Mouse (Mus musculus): ENCODE data around the gene Acsm1. TPM values are rescaled to one million over a fixed set of nuclear protein-coding genes. Genes with fewer than 3 reads are reported as not detected.
"Not testable (repeated sequence)": the region's sequence is repeated elsewhere in the genome, so short reads cannot be mapped to it uniquely, and the experiment has no call there.

Gene Acsm1
- total RNA-seq (2015) = not detected in 2 replicates
- not detected in 2 replicates for total RNA-seq (2017)

DNA sequence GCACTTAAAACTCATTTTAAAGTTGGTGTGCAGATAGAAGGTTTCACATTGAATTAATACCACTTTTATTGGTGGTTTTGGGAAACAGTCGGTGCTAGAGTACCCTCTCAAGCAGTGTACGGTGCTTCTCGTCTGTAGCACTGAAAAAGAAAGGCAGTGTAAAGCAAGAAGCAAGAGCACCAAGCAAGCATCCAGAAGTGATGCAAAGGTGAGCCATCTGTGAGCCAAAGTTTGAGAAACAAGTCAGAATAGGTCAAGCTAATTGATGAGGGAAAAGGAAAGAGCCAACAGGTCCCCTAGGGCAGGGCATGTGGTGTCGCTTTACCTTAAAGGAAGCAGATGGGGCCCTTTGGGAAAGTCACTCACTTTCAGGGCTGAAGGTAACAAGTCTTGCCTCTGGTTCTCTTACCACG is at the start of gene Acsm1:
Gene Acsm1 (plus strand): TSS at position 363 of the 413 bp plus-strand sequence.
- no peak for ATAC-seq (replicated peaks; ENCODE audit: poor library complexity)

DNA sequence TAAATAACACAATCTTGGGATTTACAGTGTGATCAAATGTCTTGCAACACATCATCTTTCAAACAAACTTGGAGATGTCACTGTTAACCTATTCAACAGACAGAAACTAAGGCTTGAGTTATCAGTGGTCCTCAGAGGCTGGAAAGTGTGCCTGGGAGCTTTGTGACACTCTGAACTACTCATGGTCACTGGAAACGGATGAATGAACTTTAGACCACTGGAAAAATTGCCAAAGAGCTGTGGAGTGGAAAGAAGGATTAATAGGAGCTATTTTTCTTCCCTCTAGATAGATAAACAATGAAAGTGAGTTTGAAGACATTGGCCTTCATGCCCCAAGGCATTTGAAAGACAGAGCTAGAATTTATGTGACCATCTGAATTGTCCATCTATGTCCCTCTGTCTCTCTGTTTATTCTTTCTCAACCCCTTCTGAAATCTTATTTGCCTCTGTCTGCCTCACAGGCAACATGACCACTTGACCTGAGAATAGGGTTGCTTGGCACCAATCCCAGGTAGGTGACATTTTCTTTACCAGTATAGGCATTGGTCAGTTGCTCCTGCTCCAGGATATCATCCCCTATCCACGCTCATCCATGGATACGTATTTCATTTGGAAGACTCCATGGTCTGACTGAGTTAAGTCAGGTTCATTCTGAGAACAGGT is 46.9 kb upstream of the Acsm1 start:
- ATAC-seq (replicated peaks; ENCODE audit: poor library complexity) = no peak

DNA sequence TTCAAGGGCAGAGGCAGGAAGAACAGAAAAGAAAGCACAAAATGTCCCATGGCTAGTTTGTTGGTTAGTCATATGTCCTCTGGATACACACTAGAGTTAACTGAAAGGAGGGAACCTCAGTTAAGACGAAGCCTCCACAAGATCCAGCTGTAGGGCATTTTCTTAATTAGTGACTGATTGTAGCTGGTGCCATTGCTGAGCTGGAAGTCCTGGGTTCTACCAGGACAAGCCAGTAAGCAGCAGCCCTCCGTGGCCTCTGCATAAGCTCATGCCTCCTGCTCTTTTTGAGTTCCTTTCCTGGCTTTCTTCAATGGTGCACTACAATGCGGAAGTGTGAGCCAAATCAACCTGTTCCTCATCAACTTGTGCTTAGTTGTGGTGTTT is 46.4 kb upstream of the Acsm1 start:
- no peak for ATAC-seq (replicated peaks; ENCODE audit: poor library complexity)

DNA sequence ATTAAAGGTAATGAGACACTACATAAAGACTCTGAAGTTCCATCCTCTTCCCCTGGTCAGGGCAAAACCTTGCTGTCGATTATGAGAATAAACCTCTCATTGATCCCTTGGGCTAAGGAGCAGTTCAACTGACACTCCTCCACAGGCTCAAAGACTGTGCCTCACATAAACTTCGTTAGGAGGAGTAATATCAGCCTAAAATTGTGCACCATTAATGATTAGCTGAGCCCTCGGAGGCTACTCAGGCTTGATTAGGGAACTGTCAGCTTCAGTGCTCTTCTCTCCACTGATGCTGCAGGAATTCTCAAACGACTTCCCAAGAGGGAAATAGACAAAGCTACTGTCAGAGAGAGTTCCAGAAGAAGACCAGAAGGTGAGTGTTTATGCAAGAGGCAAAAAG is 45.4 kb upstream of the Acsm1 start:
- no peak for ATAC-seq (replicated peaks; ENCODE audit: poor library complexity)

DNA sequence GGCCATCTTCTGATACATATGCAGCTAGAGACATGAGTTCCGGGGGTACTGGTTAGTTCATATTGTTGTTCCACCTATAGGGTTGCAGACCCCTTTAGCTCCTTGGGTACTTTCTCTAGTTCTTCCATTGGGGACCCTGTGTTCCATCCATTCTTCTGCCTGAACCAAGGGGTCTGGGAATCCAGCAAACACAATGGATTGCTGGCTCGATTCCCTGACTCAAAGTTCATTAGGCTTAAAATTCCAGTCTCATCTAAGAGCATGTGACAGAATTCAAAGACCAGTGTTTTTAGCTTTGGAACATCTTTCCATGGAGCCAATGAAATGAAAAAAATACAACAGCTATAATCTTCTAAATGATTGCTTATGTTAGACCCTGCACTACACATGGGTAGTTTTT is 44.4 kb upstream of the Acsm1 start:
- ATAC-seq (replicated peaks; ENCODE audit: poor library complexity) = not testable (repeated sequence)

DNA sequence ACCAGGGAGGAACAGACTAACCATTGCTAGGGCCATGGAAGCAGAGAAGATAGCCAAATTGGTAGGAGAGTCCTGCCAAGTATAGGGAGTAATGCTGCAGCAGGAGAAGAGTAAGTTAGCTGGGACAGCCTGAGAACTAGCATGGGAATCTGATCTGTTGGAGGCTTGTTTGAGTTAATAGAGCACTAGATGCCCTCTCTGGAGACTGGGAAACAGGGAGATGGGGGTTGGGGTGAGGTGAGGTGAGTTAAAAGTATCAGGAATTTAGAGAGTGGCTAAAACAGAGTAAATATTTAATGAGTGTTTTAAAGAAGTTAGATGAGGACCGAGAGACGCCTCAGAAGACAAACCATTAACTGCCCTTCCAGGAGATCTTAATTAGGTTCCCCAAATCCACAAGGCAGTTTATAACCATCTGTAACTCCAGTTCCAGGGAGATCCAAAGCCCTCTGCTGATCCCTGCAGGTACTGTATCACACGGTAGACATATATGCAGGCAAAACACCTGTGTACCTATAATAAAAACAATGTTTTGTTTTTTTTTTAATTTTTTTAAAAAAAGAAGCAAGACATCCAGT is 12.2 kb upstream of the Acsm1 start:
- no peak for ATAC-seq (replicated peaks; ENCODE audit: poor library complexity)

DNA sequence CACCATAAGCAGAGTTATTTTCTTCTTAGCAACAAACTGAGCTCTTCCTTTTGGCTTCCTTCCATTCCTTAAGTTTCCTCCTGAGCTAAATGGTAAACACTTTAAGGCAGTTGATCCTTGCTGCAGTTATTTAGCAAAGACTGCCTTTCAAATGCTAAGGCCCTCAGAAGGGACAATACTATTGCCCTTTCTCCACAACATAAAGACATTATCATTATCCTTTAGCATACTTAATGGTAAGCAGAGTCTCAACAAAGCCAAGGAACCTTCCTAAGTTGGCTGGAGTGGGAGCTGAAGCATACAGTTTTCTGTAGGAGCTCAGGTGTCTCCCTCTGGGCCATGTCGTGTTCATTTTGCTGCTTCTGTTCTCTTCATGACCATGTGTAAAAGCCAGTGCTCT is 11.5 kb upstream of the Acsm1 start:
- no peak for ATAC-seq (replicated peaks; ENCODE audit: poor library complexity)

DNA sequence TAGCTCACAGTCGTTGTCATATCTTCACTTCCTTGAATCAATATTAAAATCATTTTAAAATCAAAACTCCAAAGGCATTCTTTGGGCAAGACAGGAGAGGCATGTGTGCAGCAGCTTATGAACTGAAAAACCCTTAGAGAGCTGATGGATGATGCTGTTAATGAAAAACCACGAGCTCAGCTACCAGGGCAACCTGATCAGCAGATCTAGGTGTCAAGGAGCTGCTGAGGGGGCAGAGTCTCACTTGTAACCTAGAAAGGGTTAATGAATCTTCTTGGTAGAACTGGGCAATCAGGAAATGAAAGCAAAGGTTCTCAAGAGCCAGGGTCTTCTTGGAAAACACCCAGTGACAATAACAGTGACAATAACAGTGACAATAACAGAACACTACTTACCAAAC is 10.3 kb upstream of the Acsm1 start:
- ATAC-seq (replicated peaks; ENCODE audit: poor library complexity) = no peak

DNA sequence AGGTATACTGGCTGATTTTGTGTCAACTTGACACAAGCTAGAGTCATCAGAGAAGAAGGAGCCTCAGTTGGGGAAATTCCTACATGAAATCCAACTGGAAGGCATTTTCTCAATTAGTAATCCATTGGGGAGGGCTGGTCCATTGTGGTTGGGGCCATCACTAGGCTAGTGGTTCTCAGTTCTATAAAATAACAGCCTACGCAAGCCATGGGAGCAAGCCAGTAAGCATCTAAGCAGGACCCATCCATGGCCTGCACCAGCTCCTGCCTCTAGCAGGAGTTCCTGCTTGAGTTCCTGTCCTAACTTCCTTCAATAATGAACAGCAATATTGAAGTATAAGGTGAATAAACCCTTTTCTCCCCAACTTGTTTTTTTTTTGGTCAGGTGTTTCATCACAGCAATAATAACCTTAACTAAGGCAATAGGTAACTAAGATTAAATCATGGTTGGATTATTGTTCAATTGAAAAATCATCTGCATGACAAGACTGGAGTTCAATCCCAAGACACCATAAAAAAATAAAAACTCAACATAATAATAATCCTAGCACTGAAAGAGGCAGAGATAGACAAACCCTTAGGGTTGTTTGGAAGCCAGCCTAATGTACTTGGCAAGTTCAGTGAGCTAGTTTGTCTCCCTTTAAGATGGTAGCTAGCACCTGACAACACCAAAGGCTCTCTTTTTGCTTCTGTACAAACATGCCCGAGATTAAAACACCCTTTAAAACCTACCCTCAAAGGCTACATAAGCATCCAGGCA is 5.5 kb upstream of the Acsm1 start:
- no peak for ATAC-seq (replicated peaks; ENCODE audit: poor library complexity)

DNA sequence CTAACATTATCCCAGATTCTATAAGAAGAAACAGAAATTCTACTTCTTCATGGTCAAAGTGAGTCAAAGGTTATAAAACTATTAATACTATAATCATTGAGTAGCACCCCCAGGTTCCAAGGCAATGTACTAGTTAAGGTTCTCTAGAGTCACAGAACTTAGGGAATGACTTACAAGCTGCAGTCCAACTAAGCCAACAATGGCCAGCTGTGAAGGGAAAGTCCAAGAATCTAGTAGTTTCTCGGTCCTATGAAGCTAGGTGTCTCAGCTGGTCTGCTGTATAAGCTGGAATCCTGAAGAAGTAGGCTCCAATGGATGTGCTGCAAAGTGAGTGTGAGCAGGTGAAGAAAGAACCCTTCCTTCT is 4.9 kb upstream of the Acsm1 start:
- ATAC-seq (replicated peaks; ENCODE audit: poor library complexity) = no peak

DNA sequence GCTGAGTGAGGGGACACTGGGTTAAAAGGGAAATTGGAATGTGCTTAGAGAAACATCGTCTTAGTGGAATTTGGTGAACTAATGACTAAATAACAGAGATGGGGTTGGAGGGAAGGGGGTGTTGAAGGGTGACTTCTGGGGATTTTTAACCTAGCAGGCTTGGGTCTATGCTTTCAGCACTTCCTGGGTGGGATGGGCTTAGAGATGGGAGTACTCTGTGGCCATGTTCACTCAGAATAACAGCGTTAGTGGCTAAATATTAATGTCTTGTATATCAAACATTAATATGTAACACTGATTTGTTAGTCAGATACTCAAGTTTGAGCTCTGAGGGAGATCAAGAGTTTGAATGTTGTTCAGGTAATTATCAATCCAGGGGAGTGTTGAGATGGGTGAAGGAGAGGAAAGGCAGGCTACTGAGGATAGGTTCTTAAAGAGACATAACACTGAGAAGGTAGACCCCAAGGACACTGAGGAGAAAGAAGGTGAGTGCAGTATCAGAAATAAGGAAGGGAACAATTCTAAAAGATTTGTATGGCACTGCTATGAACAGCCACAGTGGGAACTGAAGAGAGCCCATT is 1.8 kb upstream of the Acsm1 start:
- ATAC-seq (replicated peaks; ENCODE audit: poor library complexity) = no peak

DNA sequence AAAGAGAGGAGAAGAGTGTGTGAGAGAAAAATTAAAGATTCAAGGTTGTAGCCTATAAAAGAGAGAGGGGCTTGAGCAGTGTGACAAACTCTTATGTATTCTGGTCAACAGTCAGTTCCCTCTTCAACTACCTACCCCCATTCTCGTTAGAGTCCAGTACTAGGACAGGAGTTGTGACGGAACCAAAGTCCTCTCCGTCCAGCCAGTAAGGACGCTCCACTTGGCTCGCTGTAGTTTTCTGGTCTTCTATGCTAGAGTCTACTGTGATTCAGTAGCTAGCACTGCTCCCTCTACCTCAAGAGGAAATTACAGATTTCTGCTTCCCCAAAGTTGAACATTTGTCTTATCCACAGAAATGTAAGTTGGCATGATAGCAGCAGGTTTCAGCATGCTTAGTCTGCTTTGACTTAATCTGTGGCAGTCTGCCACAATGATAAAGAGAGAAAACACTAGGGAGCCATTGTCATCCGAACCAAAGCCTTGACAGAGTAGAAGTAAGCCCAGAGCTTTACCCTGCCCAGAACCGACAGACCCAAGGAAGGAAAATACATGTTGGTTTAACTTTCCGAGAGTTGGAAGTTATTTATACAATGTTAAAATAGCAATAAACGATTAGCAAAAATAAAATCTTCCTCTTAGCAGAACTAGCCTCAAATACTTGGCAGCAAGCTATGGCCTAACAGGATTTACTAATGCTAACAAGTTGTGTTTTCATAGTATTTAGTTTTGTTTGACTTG is 731 bp upstream of the Acsm1 start:
- ATAC-seq (replicated peaks; ENCODE audit: poor library complexity) = no peak

DNA sequence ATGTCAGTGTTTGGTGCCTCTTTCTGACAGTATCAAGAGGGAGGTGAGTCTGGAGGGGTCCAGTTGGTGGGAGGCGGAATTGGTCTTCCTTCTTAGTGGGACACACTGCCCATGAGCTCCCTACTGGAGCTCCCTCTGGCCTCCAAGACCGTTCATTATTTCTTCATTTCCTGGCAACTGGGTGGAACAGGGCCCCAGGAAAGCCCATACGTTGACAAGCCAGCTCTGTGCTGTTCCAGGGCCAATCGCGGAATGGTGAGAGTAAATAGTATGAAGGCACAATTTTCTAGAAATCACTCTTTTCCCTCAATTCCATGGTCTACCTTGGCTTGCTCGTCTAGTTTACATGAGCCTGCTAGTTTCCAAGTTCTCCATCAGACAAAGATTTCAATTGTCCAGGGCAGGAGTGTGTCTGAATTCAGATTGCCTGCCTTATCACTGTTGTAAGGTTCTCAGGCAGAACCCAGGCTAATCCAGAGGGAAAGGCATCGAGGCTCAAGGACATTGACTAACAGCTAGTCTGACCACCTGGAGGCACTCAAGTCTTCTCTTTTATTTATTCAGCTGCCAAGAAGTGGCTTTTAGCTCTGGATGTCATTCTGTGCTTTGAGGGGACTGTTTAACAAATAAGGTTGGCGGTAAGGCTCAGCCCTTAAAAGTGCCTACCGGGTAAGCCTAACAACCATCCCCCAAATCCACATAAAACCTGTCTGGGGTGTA is 1.1 kb downstream of the Acsm1 start:
- no peak for ATAC-seq (replicated peaks; ENCODE audit: poor library complexity)

DNA sequence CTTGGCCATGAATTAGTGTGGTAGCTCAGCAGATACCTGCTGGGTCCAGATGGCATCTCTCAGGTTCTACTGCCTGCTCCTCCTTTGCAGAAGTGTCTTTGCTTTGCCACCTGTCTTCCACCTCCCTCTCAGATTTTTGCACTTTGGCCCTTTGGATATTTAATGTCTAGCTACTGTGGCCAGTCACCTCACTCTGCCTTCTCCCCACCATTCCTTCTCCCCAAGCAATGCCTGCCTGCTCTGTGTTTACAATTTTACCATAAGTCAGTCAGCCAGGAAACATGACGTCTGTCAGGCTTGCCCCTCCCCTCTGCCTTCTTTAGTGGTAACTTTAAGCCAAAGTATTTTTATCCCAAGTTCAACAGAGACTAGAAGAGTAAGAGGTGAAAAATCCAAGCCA is 9.7 kb downstream of the Acsm1 start:
- ATAC-seq (replicated peaks; ENCODE audit: poor library complexity) = no peak

DNA sequence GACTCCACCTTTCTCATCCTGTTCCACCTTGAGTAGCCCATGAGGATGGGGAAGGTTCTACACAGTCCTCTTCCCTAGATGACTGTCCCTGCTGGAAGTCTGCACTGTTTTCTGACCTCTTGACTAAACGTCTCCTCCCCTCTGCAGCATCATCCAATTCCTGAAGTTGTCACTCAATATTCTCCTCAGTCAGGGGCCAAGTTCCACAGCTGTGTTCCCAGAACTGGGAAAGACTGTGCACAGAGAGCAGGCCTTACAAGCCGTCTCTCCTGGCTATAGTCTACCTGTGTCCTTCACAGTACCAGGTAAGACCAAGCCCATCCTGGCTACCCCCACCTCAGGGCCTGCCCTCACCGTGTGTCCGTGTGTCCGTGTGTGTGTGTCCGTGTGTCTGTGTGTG is 10.8 kb downstream of the Acsm1 start:
- no peak for ATAC-seq (replicated peaks; ENCODE audit: poor library complexity)

DNA sequence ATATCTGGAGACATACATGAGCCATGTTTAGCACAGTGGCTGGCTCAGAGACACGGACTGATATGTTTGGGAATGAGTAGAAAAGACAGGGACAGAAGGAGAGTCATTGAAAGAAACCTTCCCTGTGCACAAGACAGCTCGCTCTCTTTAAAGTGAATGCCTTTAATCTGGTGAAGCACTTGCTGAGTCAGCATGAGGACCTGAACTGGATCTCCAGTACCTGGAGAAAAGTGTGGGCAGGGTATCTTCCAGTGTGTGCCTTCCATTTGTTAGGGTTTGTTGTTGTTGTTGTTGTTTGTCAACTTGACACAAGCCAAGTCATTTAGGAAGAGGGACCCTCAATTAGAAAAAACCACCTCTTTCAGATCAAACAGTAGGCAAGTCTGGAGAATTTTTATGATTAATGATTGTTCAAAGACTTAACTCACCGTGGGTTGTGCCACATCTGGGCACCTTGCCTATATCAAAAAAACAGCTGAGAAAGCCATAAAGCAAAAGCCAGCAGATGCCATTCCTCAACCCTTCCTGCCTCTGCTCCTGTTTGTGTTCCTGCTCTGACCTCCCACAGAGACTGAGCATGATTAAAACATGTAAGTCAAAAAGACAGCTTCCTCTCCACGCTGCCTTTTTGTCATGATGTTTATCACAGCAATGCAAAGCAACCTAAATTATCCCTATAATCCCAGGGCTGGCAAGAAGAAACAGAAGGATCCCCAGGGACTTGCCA is 11.5 kb downstream of the Acsm1 start:
- ATAC-seq (replicated peaks; ENCODE audit: poor library complexity) = no peak

DNA sequence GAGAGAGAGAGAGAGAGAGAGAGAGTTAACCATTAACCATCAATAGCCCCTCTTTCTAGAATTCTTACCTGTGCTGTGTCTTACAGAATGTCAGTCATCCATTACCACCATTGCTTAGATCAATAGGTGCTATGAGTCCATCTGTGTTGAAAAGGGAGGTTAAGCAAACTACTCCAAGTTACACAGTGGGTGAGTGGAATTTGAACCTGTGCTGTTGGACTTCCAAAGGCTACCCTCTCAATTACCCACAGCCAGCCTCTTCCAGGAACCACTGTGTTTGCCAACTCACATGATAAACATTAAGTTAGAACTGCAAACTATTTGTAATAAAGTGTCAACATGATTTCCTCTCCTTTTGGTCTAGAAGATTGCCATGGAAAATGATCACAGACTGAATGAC is 13.3 kb downstream of the Acsm1 start:
- ATAC-seq (replicated peaks; ENCODE audit: poor library complexity) = no peak

DNA sequence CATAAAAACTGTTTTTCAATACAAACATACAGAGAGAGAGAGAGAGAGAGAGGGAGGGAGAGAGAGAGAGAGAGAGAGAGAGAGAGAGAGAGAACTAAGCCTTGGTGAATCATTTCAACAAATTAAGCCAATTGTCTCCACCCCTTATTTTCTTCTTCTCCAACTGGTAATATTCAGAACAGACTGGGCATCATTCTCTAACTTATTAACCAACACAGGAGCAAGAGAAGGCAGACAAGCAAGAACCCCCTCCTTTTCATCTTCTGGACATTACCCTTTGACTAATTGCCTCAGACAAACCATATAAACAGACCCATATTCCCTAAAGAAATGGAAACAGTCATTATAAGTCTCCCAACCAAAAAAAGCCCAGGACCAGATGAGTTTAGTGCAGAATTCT is 31.9 kb downstream of the Acsm1 start:
- ATAC-seq (replicated peaks; ENCODE audit: poor library complexity) = no peak

DNA sequence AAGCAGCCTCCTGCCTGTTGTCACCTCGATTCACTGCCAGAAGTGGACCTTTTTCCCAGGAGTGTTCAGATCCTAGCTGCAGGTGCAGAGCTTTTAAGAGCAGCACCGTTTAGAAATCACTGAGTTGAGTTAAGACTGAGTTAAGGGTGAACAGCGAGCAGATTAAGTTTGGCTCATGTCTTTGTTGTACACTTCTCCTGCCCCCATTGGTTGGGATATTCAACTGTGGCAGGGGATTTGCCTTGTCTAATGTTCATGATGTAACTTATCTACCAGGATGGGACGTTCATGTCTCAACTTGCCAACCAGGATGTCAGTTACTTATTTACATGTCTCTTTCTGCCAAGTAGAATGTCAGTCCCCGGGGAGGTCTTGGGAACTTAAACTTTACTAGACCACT is 35.5 kb downstream of the Acsm1 start:
- no peak for ATAC-seq (replicated peaks; ENCODE audit: poor library complexity)

DNA sequence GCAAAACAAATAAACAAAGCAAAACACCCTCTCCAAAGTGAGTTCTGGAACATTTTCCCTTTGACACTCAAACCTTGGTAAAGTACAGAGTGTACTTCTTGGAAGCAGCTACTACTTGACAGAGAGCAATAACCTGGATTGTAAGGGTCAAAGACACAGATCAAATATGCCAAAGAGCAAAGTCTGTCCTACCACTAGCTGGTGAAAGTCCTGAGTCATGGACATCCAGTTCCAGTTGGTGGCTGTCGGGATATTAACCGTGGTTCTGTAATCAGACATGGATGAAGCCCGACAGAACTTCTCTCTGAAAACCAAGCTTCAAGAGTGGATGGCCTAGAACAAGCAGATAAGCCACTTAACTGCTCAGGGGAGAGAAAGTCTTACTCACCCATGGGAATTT is 61.1 kb downstream of the Acsm1 start:
- no peak for ATAC-seq (replicated peaks; ENCODE audit: poor library complexity)

Measured in megakaryocyte progenitor cell, adult 5-6 weeks (primary cell).